Mouse (Mus musculus) kidney, embryonic 16.5 days (tissue): ENCODE measurements around the gene N4bp2. TPM values are rescaled to one million over a fixed set of nuclear protein-coding genes. Genes with fewer than 3 reads are reported as not detected.
"Not testable (repeated sequence)": the region's sequence is repeated elsewhere in the genome, so short reads cannot be mapped to it uniquely, and the experiment has no call there.

Experiments
- ATAC-seq: fragments of 200-750 bp; cut with Nextera tagmentation; 2 replicates; pipeline ENCODE4 v1.8.0; 2017; ENCODE audit warnings: moderate TSS enrichment; ENCODE audit not compliant: low FRiP score, low TSS enrichment
- H3K27ac ChIP-seq: fragments of 300-500 bp; sonication (generic); 2 replicates; pipeline ENCODE4 v1.5.1; 2014; ENCODE audit warnings: low read length
- H3K27me3 ChIP-seq: fragments of 300-500 bp; sonication (generic); 2 replicates; pipeline ENCODE4 v1.6.1; 2014; ENCODE audit warnings: low read length, control low read depth, mixed read lengths; ENCODE audit not compliant: insufficient read depth
- H3K36me3 ChIP-seq: fragments of 300-500 bp; sonication (generic); 2 replicates; pipeline ENCODE4 v1.6.1; 2014; ENCODE audit warnings: low read length, control low read depth, mixed read lengths; ENCODE audit not compliant: insufficient read depth
- H3K4me1 ChIP-seq: fragments of 300-500 bp; sonication (generic); 2 replicates; pipeline ENCODE4 v1.6.1; 2014; ENCODE audit warnings: low read length, control low read depth, mixed read lengths; ENCODE audit not compliant: insufficient read depth
- H3K4me2 ChIP-seq: fragments of 300-500 bp; sonication (generic); replicated peaks from 2 replicates; pipeline ENCODE4 v1.6.1; 2014; ENCODE audit warnings: low read depth, low read length
- H3K4me3 ChIP-seq: fragments of 300-500 bp; sonication (generic); 2 replicates; pipeline ENCODE4 v1.5.1; 2014; ENCODE audit warnings: mild to moderate bottlenecking, low read length
- H3K9ac ChIP-seq: fragments of 300-500 bp; sonication (generic); replicated peaks from 2 replicates; pipeline ENCODE4 v1.6.1; 2014; ENCODE audit warnings: low read length
- H3K9me3 ChIP-seq: fragments of 300-500 bp; sonication (generic); 2 replicates; pipeline ENCODE4 v1.6.1; 2016; ENCODE audit warnings: low read length, control low read depth
- WGBS: fragments of 180-500 bp; shearing (Covaris S2); extraction: QIAGEN DNeasy Blood & Tissue Kit; methylation state at CpG from one replicate; pipeline ENCODE4 v1.1.7; 2014; 5-methylcytosine and 5-hydroxymethylcytosine counted together
- polyA plus RNA-seq: library from polyadenylated mRNA; unstranded; fragments of >200 nt; fragmentation: Nextera tagmentation; extraction: Ambion mirVana; gene quantifications from 2 replicates; pipeline ENCODE4 v1.2.1, GENCODE M21; 2015

Gene N4bp2
- polyA plus RNA-seq, 1 experiment from 2014 or later = 18.8 TPM

- no peak for ATAC-seq
Measured at GRCm38 (mm10) chr5:65776907-65777306, 13.6 kb downstream of the N4bp2 start.

GRCm38 (mm10) chr5:65778986-65779385 lies 15.7 kb downstream of the N4bp2 start:
- H3K36me3 ChIP-seq = peaks cover 34% of the 10 kb centered on the region
- not testable (repeated sequence) for H3K27me3 ChIP-seq, H3K4me2 ChIP-seq, H3K4me3 ChIP-seq, H3K4me1 ChIP-seq, H3K9me3 ChIP-seq, ATAC-seq, H3K27ac ChIP-seq, H3K9ac ChIP-seq
- WGBS = 94% methylated on average over 4 of the region's 4 CpGs

More at GRCm38 (mm10) chr5:65776907-65777306, 13.6 kb downstream of the N4bp2 start:
- peaks cover 32% of the 10 kb centered on the region for H3K36me3 ChIP-seq
- no peak overlapping the region for H3K4me2 ChIP-seq
- H3K4me1 ChIP-seq = no peaks in the 10 kb centered on the region
- H3K9me3 ChIP-seq = no peaks in the 10 kb centered on the region
- H3K4me3 ChIP-seq = no peak overlapping the region
- H3K27me3 ChIP-seq = no peaks in the 10 kb centered on the region
- H3K27ac ChIP-seq = no peak overlapping the region
- no peak overlapping the region for H3K9ac ChIP-seq
- 70% methylated on average over 3 of the region's 3 CpGs for WGBS

- no peak for ATAC-seq
- Histone ChIP-seq H3K27me3 (no peaks in the 10 kb centered on the region), H3K9ac (no peak overlapping the region), H3K4me3 (no peak overlapping the region), H3K36me3 (peaks cover 34% of the 10 kb centered on the region), H3K4me1 (no peaks in the 10 kb centered on the region), H3K9me3 (no peaks in the 10 kb centered on the region), H3K27ac (no peak overlapping the region), H3K4me2 (no peak overlapping the region)
- 91% methylated on average over 3 of the region's 3 CpGs for WGBS
Measured at GRCm38 (mm10) chr5:65779401-65780063, 16.2 kb downstream of the N4bp2 start.

GRCm38 (mm10) chr5:65781147-65781715 lies 17.9 kb downstream of the N4bp2 start:
- H3K9me3 ChIP-seq = no peaks in the 10 kb centered on the region
- H3K9ac ChIP-seq = no peak overlapping the region
- WGBS = 56% methylated on average over 5 of the region's 5 CpGs
- H3K27ac ChIP-seq = no peak overlapping the region
- H3K4me3 ChIP-seq = no peak overlapping the region
- no peaks in the 10 kb centered on the region for H3K4me1 ChIP-seq
- peaks cover 32% of the 10 kb centered on the region for H3K36me3 ChIP-seq
- H3K27me3 ChIP-seq = no peaks in the 10 kb centered on the region
- H3K4me2 ChIP-seq = no peak overlapping the region
- no peak for ATAC-seq

DNA sequence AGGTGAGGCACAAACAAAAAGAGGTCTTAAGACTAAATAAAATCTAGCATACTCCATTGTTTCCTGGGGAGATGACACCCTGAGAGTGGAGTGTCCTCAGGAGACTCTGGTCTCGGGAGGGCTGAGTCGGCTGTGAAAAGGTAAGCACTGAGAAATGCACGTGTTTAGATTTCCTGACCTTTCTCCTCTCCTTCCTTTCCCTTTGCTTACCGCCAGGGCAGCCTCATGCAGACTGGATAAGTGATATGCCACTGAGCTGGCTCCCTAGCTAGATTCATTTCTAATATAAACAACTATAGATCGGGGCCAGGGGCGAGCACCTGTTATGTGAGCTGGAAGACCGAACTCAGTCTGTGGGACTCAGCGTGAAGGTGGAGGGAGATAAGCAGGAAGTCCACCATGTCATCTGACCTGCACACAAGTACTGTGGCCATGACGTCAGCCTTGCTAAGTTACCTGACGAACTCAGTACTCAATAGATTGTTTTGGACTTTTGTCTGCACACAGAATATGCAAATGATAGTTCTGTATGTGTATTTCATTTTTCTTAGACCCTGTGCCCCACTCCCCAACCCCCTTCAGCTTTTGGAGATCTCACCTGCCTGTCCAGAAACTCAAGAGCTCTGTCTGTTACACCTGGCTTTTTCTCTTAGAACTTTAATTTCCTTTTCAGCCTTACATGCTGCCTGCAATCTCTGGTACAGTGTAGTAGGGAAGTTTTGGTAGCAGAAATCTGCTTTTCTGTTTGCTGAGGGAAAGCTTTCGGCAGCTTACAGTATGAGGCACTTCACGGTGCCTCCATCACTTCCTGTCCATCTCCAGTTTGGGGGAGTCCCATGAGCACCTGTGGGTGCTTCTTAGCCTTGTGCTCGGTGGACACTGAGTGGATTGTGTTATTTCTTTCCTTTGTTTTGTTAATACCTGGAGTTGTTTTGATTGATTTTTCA lies 18.7 kb downstream of the N4bp2 start:
- WGBS = 63% methylated on average over 13 of the region's 13 CpGs

GRCm38 (mm10) chr5:65790604-65791225 lies 27.4 kb downstream of the N4bp2 start:
- H3K36me3 ChIP-seq = peaks cover 42% of the 10 kb centered on the region
- no peak overlapping the region for H3K4me2 ChIP-seq
- H3K27ac ChIP-seq = 0 out of 2 replicates have a peak overlapping the region, but pooled peaks have one; percentile 10
- H3K4me3 ChIP-seq = no peak overlapping the region
- ATAC-seq = no peak
- 0 out of 2 replicates have a peak, but pooled peaks cover 6% of the 10 kb centered on the region for H3K4me1 ChIP-seq
- H3K9me3 ChIP-seq = no peaks in the 10 kb centered on the region
- H3K9ac ChIP-seq = no peak overlapping the region
- H3K27me3 ChIP-seq = no peaks in the 10 kb centered on the region
- WGBS = 51% methylated on average over 16 of the region's 16 CpGs

More for the DNA sequence above, 18.7 kb downstream of the N4bp2 start:
- Histone ChIP-seq H3K27me3 (no peaks in the 10 kb centered on the region), H3K4me2 (no peak overlapping the region), H3K36me3 (peaks cover 27% of the 10 kb centered on the region), H3K9me3 (no peaks in the 10 kb centered on the region), H3K4me3 (no peak overlapping the region), H3K4me1 (no peaks in the 10 kb centered on the region), H3K27ac (no peak overlapping the region), H3K9ac (no peak overlapping the region)
- ATAC-seq = no peak

GRCm38 (mm10) chr5:65794202-65794601 lies 30.9 kb downstream of the N4bp2 start:
- 88% methylated on average over 3 of the region's 3 CpGs for WGBS
- H3K27ac ChIP-seq = no peak overlapping the region

DNA sequence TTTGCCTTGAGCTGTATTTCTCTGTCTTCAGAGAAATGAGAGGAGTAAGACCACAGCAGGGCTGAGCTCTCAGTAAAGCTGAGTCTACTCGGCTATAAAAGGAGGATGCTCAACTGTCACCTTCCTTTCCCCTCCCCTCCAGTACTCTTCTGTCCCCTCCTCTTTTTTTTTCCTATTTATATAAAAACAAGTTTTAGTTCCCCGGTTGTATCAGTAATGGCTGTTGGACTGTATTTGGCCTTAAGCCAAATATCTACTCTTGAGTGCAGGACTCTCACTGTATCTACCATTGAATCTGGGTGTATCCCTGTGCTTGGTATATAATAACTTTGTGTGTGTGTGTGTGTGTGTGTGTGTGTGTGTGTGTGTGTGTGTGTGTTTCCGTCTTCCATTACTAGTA lies 31.4 kb downstream of the N4bp2 start:
- ATAC-seq = no peak
- WGBS = 79% methylated on average over 3 of the region's 3 CpGs
- H3K27ac ChIP-seq = no peak overlapping the region
- no peak overlapping the region for H3K4me3 ChIP-seq
- no peaks in the 10 kb centered on the region for H3K9me3 ChIP-seq
- H3K4me2 ChIP-seq = no peak overlapping the region
- 0 out of 2 replicates have a peak, but pooled peaks cover 6% of the 10 kb centered on the region for H3K4me1 ChIP-seq
- no peaks in the 10 kb centered on the region for H3K27me3 ChIP-seq
- no peak overlapping the region for H3K9ac ChIP-seq
- peaks cover 58% of the 10 kb centered on the region for H3K36me3 ChIP-seq

More at GRCm38 (mm10) chr5:65794202-65794601, 30.9 kb downstream of the N4bp2 start:
- no peaks in the 10 kb centered on the region for H3K27me3 ChIP-seq
- H3K4me1 ChIP-seq = 0 out of 2 replicates have a peak, but pooled peaks cover 6% of the 10 kb centered on the region
- no peak overlapping the region for H3K4me3 ChIP-seq
- peaks cover 53% of the 10 kb centered on the region for H3K36me3 ChIP-seq
- H3K9ac ChIP-seq = no peak overlapping the region
- H3K9me3 ChIP-seq = no peaks in the 10 kb centered on the region
- H3K4me2 ChIP-seq = no peak overlapping the region
- no peak for ATAC-seq

DNA sequence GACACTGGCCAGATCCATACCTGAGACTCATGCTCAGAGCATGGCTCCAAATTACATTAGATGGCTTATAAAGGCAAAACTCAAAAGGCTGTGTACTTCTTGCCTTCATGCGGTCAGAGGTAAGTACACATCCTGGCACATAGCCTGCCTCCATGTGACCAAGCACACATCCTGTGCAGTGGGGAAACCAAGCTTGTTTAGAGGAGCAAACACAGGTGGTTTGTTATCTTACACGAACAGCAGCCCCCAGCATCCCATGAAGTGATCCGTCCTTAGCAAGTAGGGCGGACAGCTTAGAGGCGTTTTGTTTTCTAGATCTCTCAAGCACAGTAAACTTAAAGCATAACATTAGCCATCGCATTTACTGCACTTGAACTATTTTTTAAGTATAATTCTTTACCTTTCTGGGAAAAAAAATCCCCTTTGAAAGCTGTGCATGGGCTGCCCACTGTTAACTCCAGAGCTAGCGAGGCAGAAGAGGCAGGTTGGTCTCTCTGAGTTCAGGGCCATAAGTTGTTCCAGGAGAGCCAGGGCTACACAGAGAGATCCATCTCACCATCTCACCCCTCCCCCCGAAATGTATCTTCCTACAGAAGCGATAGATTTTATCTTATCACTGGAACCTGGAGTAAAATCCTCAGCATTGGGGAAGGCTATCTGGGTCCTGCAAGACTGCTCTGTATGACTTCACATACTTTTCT lies 32.1 kb downstream of the N4bp2 start:
- Histone ChIP-seq H3K4me3 (no peak overlapping the region), H3K36me3 (peaks cover 57% of the 10 kb centered on the region), H3K4me1 (0 out of 2 replicates have a peak, but pooled peaks cover 4% of the 10 kb centered on the region), H3K27me3 (no peaks in the 10 kb centered on the region), H3K4me2 (no peak overlapping the region), H3K9me3 (no peaks in the 10 kb centered on the region), H3K27ac (no peak overlapping the region), H3K9ac (no peak overlapping the region)
- WGBS = 94% methylated on average over 9 of the region's 9 CpGs
- ATAC-seq = no peak
